Mouse (Mus musculus) liver, embryonic 11.5 days (tissue): ENCODE measurements at regions not wholly inside any gene's neighbourhood (a gene's known extent, or its start where the extent isn't known, plus 50 kb on each side); places are given as distances from the start of the nearest gene placed in this dataset.
A peak's percentile ranks its signal among the peaks of the same experiment; 100 is the strongest.
"Not testable (repeated sequence)": the region's sequence is repeated elsewhere in the genome, so short reads cannot be mapped to it uniquely, and the experiment has no call there.

Source experiments
- ATAC-seq: fragments of 200-750 bp; cut with Nextera tagmentation; replicated peaks from 2 replicates; pipeline ENCODE4 v1.8.0; 2017; ENCODE audit warnings: moderate number of reproducible peaks, mild to moderate bottlenecking, moderate TSS enrichment, moderate library complexity; ENCODE audit not compliant: low FRiP score
- DNase-seq: peaks from one replicate; pipeline ENCODE4 v3.0.0-alpha.2; 2017; ENCODE audit warnings: low spot score
- H3K27ac ChIP-seq: fragments of 300-500 bp; sonication (generic); 2 replicates; pipeline ENCODE4 v1.5.1; 2014; ENCODE audit warnings: mild to moderate bottlenecking, low read depth, low read length, control low read depth
- H3K27me3 ChIP-seq: fragments of 300-500 bp; sonication (generic); replicated peaks from 2 replicates; pipeline ENCODE4 v1.6.1; 2014; ENCODE audit warnings: low read length, mixed read lengths; ENCODE audit not compliant: control insufficient read depth, insufficient read depth
- H3K36me3 ChIP-seq: fragments of 300-500 bp; sonication (generic); 2 replicates; pipeline ENCODE4 v1.6.1; 2014; ENCODE audit warnings: mild to moderate bottlenecking, low read length, moderate library complexity, mixed read lengths; ENCODE audit not compliant: control insufficient read depth, insufficient read depth
- H3K4me1 ChIP-seq: fragments of 300-500 bp; sonication (generic); replicated peaks from 2 replicates; pipeline ENCODE4 v1.6.1; 2014; ENCODE audit warnings: low read length, mixed read lengths; ENCODE audit not compliant: control insufficient read depth, insufficient read depth
- H3K4me2 ChIP-seq: fragments of 300-500 bp; sonication (generic); 2 replicates; pipeline ENCODE4 v1.6.1; 2014; ENCODE audit warnings: mild to moderate bottlenecking, control low read depth, moderate library complexity
- H3K4me3 ChIP-seq: fragments of 300-500 bp; sonication (generic); 2 replicates; pipeline ENCODE4 v1.5.1; 2014; ENCODE audit warnings: low read depth, low read length, control low read depth
- H3K9ac ChIP-seq: fragments of 300-500 bp; sonication (generic); 2 replicates; pipeline ENCODE4 v1.6.1; 2014; ENCODE audit warnings: low read depth, low read length, control low read depth
- H3K9me3 ChIP-seq: fragments of 300-500 bp; sonication (generic); 2 replicates; pipeline ENCODE4 v1.6.1; 2016; ENCODE audit warnings: low read length, inconsistent platforms, mixed read lengths; ENCODE audit not compliant: control insufficient read depth
- WGBS: fragments of 180-500 bp; shearing (Covaris S2); extraction: QIAGEN DNeasy Blood & Tissue Kit; methylation state at CpG from one replicate; pipeline ENCODE4 v1.1.7; 2014; 5-methylcytosine and 5-hydroxymethylcytosine counted together

DNA sequence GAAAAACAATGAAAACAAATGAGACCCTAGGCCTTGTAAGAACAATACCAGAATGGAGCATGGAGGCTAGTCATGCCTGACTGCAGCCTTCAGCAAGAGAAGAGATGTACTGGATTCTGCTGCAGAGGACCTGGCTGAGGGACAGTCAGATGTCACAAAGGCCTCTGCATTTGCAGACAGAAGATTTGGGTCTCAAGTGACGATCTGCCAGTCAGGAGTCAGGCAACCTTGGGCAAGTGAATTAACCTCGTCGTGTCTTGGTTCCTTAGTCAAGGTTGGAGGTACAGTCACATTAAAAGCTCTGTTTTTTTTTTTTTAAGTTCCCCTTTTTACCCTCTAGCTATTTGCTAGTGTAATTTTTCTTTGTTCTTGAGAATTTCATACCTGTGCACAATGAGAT, 276.6 kb downstream of the Eipr1 start:
- no peak overlapping the region for H3K4me3 ChIP-seq
- H3K9ac ChIP-seq, result no peak overlapping the region
- no peaks in the 10 kb centered on the region for H3K9me3 ChIP-seq
- H3K27ac ChIP-seq, result no peak overlapping the region
- H3K36me3 ChIP-seq, result no peaks in the 10 kb centered on the region
- WGBS, result 50% methylated on average over 3 of the region's 3 CpGs
- no peak overlapping the region for H3K4me2 ChIP-seq
- no peaks in the 10 kb centered on the region for H3K27me3 ChIP-seq
- H3K4me1 ChIP-seq, result no peaks in the 10 kb centered on the region
- DNase-seq (no peak), ATAC-seq (no peak)

DNA sequence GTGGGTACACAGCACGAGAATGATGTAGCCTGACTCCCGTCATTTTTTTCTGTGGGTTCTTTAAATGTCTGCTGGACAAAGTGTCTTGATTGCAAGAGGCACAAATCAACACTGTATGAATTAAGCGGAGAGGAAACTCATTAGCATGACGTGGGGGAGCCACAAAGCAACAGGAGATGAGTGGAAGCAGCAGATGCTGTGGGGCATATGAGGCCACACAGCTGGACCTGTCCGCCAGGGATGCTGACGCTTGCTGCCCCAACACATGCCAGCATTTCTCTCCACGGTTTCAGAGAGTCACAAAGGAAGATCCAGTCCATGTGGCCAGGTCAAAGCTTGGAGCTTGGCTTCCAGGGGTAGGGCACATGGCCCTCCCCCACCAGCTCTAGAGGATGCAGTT, 277.9 kb downstream of the Eipr1 start:
- Histone ChIP-seq H3K9ac (no peak overlapping the region), H3K27ac (no peak overlapping the region), H3K4me2 (no peak overlapping the region), H3K4me1 (no peaks in the 10 kb centered on the region), H3K9me3 (no peaks in the 10 kb centered on the region), H3K4me3 (no peak overlapping the region), H3K27me3 (no peaks in the 10 kb centered on the region), H3K36me3 (no peaks in the 10 kb centered on the region)
- ATAC-seq (no peak), DNase-seq (no peak)
- WGBS, result 72% methylated on average over 7 of the region's 7 CpGs

DNA sequence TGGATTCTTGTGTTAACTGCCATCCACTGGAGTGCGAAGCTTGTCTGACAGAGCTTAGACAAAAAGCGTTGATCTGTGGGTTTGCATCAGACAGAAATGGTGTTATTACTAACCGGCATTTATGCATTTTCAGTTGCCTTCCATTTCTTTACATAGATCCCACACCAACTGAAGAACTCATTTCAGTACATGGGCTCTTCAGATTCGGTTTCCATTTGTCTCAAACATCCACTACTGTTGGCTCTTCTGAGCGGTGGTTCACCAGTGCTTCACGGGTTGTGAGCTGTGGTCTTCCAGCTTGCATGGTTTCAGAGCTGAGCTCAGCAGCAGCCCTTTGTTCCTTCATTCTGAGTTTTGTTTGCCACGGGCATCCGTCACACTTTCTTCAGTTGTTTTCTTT, 294.4 kb downstream of the Eipr1 start:
- H3K27ac ChIP-seq, result no peak overlapping the region
- no peak overlapping the region for H3K4me2 ChIP-seq
- ATAC-seq, result no peak
- 77% methylated on average over 8 of the region's 8 CpGs for WGBS
- H3K9ac ChIP-seq, result no peak overlapping the region
- no peaks in the 10 kb centered on the region for H3K9me3 ChIP-seq
- H3K4me1 ChIP-seq, result 0 out of 2 replicates have a peak, but pooled peaks cover 2% of the 10 kb centered on the region
- H3K27me3 ChIP-seq, result no peaks in the 10 kb centered on the region
- DNase-seq, result no peak
- no peaks in the 10 kb centered on the region for H3K36me3 ChIP-seq
- no peak overlapping the region for H3K4me3 ChIP-seq

DNA sequence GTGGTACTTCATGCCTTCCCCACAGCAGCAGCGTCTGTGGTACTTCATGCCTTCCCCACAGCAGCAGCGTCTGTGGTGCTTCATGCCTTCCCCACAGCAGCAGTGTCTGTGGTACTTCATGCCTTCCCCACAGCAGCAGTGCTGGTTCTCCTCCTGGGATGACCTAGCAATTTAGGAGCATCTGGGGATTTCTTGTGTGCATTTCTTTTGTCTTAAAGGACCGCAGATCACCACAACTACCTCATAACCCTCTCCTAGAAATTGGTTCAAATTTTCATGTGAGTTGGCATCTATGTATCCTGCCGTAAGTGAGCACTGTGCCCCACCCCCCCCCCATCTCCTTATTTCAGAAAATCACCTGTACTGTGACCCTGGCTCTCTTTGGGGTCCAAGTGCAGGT, 297.0 kb downstream of the Eipr1 start:
- DNase-seq, H3K4me2 ChIP-seq, H3K4me3 ChIP-seq, H3K9ac ChIP-seq, H3K9me3 ChIP-seq, ATAC-seq, H3K36me3 ChIP-seq, H3K4me1 ChIP-seq, H3K27me3 ChIP-seq: not testable (repeated sequence)
- H3K27ac ChIP-seq, result peak overlapping the region; percentile 38; the same call in 1 of the 2 replicates
- 41% methylated on average over 3 of the region's 4 CpGs for WGBS

DNA sequence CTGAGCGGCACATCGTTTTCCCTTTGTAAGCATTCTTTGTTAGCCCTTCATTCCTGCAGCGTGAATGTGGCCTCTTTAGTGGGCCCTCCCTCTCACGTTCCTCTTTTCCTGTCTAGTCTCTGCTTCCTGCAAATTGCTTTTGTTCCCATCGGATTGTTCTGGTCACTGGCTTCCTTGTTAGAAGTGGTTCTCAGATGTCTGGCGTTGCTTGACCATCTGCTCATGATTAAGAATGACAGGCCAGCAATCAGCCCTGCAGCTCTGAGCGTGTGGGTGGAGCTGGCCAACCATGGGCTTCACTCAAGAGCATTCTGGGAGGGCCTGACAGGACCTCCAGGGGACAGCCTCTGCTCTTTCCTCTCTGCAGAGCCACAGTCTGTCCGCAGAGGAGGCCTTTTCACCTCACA, 297.5 kb downstream of the Eipr1 start:
- Histone ChIP-seq H3K4me1 (0 out of 2 replicates have a peak, but pooled peaks cover 2% of the 10 kb centered on the region), H3K36me3 (no peaks in the 10 kb centered on the region), H3K9me3 (no peaks in the 10 kb centered on the region), H3K27ac (peak overlapping the region; percentile 38; the same call in 1 of the 2 replicates), H3K9ac (no peak overlapping the region), H3K27me3 (no peaks in the 10 kb centered on the region), H3K4me2 (no peak overlapping the region), H3K4me3 (no peak overlapping the region)
- 13% methylated on average over 8 of the region's 8 CpGs for WGBS
- 0 out of 2 replicates have a peak, but pooled peaks have one; percentile 36 for ATAC-seq
- DNase-seq, result peak; percentile 34

DNA sequence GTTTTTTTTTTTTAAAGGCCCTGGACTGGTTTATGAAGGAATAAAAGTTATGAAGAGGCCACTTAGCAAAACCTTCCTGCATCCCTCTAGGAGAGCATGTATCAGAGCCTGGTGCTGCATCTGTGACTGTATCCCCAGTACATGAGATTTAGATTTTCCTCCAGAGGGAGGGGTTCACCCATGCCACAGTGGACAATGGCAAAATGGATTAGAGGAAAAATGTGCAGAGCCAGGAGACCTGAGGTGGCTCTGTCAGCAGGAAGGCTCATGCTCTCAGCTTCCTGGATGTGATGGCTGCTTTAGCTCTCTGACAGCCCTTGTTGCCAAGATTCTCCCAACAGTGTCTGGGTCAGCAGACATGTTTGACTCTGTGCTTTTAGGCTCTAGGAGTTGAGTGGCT, 298.2 kb downstream of the Eipr1 start:
- Histone ChIP-seq H3K27me3 (no peaks in the 10 kb centered on the region), H3K4me1 (0 out of 2 replicates have a peak, but pooled peaks cover 2% of the 10 kb centered on the region), H3K9me3 (no peaks in the 10 kb centered on the region), H3K36me3 (no peaks in the 10 kb centered on the region), H3K4me3 (no peak overlapping the region), H3K9ac (no peak overlapping the region), H3K27ac (no peak overlapping the region), H3K4me2 (no peak overlapping the region)
- DNase-seq, result no peak
- no peak for ATAC-seq

DNA sequence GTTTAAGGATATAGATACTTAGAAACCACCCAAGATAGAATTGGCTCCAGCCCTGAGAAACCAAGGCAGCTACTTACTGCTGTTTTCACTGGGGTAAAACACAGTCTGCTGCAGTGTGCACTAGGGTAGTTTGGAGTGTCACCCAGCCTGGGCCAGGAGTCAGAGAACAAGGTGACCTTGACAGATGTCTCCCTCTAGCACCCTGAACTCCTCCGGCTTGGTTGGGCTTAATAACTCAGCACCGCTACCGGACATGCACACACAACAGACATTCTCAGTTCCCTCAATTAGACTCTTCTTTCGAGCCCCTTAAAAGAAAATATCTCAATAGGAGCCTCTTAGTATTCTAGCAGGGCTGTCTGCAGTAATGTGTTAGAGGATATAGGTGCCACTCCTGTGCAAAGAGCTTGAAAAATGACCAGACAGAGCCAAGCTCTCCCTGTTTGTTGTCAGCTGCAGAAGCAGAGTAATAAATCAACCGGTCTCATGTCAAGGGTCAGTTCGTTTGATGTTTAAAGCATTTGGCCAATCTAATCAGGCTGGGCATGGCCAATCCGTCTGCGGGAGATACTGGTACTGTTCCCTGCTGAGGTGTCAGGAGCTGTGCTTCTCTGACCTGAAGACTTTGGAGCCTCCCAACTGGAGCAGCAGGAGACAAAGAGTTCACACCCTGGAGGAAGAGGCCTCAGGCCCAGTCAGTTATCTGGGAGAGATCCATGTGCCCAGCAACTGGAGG, 299.1 kb downstream of the Eipr1 start:
- Histone ChIP-seq H3K27me3 (no peaks in the 10 kb centered on the region), H3K27ac (no peak overlapping the region), H3K9me3 (no peaks in the 10 kb centered on the region), H3K9ac (no peak overlapping the region), H3K4me2 (no peak overlapping the region), H3K4me3 (no peak overlapping the region), H3K36me3 (no peaks in the 10 kb centered on the region), H3K4me1 (0 out of 2 replicates have a peak, but pooled peaks cover 2% of the 10 kb centered on the region)
- ATAC-seq, result no peak
- 46% methylated on average over 8 of the region's 8 CpGs for WGBS
- DNase-seq, result no peak

DNA sequence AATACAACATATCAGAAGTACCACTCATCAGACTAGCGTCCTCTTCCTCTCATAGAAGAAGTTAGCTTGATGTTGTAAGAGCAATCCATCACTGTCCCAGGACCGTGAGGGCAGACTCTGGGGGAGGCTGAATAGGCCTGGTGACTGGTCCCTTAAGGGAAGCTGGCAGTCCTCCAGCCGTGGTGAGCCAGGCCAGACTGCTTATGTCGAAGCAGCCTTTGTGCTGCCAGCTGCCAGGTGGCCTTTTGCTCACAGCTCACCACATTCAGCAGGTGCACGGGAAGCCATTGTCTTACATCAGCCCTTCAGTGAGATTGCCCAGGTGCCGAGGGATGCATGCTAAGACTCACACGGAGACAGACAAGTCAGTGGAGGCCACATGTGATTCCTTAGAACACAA, 302.8 kb downstream of the Eipr1 start:
- no peaks in the 10 kb centered on the region for H3K9me3 ChIP-seq
- 49% methylated on average over 7 of the region's 7 CpGs for WGBS
- no peaks in the 10 kb centered on the region for H3K36me3 ChIP-seq
- no peak for DNase-seq
- ATAC-seq, result no peak
- H3K4me3 ChIP-seq, result no peak overlapping the region
- H3K27me3 ChIP-seq, result no peaks in the 10 kb centered on the region
- no peak overlapping the region for H3K27ac ChIP-seq
- no peak overlapping the region for H3K9ac ChIP-seq
- H3K4me1 ChIP-seq, result no peaks in the 10 kb centered on the region
- H3K4me2 ChIP-seq, result no peak overlapping the region

DNA sequence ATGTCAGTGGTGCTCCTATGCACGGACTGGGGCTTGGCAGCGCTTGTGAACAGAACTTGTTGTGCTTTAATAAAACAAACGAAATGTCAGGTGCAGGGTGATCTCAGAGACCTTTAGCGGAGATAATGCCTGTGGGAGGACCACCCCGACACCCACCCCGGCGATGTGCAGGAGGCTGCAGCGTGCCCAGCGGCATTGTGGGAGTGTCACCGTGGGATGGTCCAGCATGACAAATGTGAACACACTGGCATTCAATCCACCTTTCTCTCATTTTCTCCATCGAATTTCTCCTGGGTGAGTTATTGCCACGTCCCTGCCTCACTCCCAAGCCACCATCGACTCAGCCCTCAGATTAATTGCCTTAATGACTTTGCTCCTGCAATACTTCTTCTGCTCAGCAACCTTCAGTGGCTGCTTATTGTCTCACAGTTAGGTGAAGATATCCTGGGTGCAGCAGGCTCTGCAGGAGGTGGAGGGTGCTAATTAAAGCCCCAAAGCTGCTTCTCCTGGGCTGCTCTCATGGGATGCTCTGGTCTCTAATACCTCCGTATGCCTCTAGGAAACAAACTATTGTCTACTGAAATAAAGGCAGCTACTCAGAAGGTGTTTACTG, 310.5 kb downstream of the Eipr1 start:
- Histone ChIP-seq H3K4me3 (no peak overlapping the region), H3K36me3 (no peaks in the 10 kb centered on the region), H3K27ac (no peak overlapping the region), H3K9ac (no peak overlapping the region), H3K4me1 (no peaks in the 10 kb centered on the region), H3K9me3 (no peaks in the 10 kb centered on the region), H3K4me2 (no peak overlapping the region), H3K27me3 (no peaks in the 10 kb centered on the region)
- DNase-seq, result no peak
- WGBS, result 56% methylated on average over 14 of the region's 14 CpGs
- no peak for ATAC-seq
